Mouse (Mus musculus): ENCODE results near the gene Plac9b. TPM values are rescaled to one million over a fixed set of nuclear protein-coding genes. Genes with fewer than 3 reads are reported as not detected.

Gene Plac9b
- polyA plus RNA-seq, 1 experiment from 2014 or later, result 0.46 TPM

Other genes starting within 250 kb of the Plac9b start
- not detected in 2 replicates for gene Cphx1, start 244.2 kb downstream of the Plac9b start, polyA plus RNA-seq (2014; fragmentation: Nextera tagmentation; extraction: Ambion mirVana)
- 1.7 and 3.3 TPM in 2 replicates for gene Duxbl1, start 203.9 kb downstream of the Plac9b start, polyA plus RNA-seq (2014; fragmentation: Nextera tagmentation; extraction: Ambion mirVana)
- gene Gm9780, start 139.8 kb downstream of the Plac9b start, polyA plus RNA-seq (2014; fragmentation: Nextera tagmentation; extraction: Ambion mirVana), result 2.0 and 8.7 TPM in 2 replicates
- 17.4 and 22.3 TPM in 2 replicates for gene Tmem254c, start 115.1 kb downstream of the Plac9b start, polyA plus RNA-seq (2014; fragmentation: Nextera tagmentation; extraction: Ambion mirVana)
- not detected in 2 replicates for gene Cphx2, start 101.0 kb downstream of the Plac9b start, polyA plus RNA-seq (2014; fragmentation: Nextera tagmentation; extraction: Ambion mirVana)
- not detected in 2 replicates for gene Cphx3, start 100.2 kb downstream of the Plac9b start, polyA plus RNA-seq (2014; fragmentation: Nextera tagmentation; extraction: Ambion mirVana)
- 2.6 TPM in 1 of 2 replicates, not detected in the other for gene Duxbl2, start 64.1 kb downstream of the Plac9b start, polyA plus RNA-seq (2014; fragmentation: Nextera tagmentation; extraction: Ambion mirVana)
- gene Tmem254b, start 24.6 kb upstream of the Plac9b start, polyA plus RNA-seq (2014; fragmentation: Nextera tagmentation; extraction: Ambion mirVana), result 23.3 and 28.7 TPM in 2 replicates
- gene Duxbl3, start 75.5 kb upstream of the Plac9b start, polyA plus RNA-seq (2014; fragmentation: Nextera tagmentation; extraction: Ambion mirVana), result 1.4 and 4.8 TPM in 2 replicates